Mouse (Mus musculus) fat pad, adult 2 months (tissue): ENCODE data around the gene Olfr625-ps1.
"Not testable (repeated sequence)": the region's sequence is repeated elsewhere in the genome, so short reads cannot be mapped to it uniquely, and the experiment has no call there.

Experiments used
- DNase-seq: peaks from one replicate; pipeline ENCODE4 v3.0.0-alpha.2; 2011; ENCODE audit warnings: low read depth, low spot score; ENCODE audit errors: extremely low read depth

Olfr625-ps1 gene

GRCm38 (mm10) chr7:103682420-103682819 is at the start of gene Olfr625-ps1:
Gene Olfr625-ps1 (plus strand): TSS chr7:103682720.
- no peak for DNase-seq

DNA sequence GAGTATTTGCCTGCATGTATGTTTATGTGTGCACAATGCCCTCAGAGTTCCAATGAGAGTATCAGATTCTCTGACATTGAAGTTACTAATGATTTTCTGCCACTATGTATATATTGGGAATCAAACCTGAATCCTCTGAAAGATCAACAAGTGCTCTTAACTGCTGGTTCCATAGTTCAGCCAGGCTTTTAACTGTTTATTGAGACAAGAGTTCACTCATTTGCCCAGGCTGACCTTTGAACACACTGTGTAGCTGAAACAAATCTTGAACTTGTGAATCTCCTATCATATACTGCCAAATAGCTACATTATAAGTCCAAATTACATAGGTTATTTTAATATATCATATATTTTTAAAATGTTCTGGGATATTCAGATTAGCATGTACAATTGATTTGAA is 45.7 kb upstream of the Olfr625-ps1 start:
- DNase-seq: no peak

- DNase-seq: no peak
These were observed 39.9 kb upstream of the Olfr625-ps1 start, which contains the start of gene Olfr622 for GRCm38 (mm10) chr7:103642602-103643001. Gene Olfr622 (minus strand): TSS chr7:103642702.

GRCm38 (mm10) chr7:103644070-103644469 is 38.5 kb upstream of the Olfr625-ps1 start:
- no peak for DNase-seq

DNA sequence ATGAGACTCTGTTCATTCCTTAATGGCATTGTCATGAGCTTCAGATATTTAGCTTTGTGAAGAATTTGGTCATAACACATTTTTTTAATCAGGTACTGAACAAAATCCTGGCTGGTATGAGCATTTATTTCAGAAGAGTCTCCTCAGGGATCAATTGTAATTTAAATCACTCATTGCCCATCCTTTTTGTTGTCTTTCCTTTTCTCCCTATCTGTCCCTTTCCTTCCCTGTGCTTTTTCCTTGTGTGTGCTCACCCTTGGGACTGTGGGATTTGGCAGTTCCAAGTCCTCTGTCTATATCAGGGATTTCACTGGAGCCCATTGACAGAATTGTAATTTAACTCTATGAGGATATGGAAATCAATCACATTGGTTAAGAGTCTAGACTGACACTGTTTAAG is 18.9 kb upstream of the Olfr625-ps1 start, which contains the start of gene Olfr623:
Gene Olfr623 (minus strand): TSS at position 101 of the 400 bp plus-strand sequence.
- DNase-seq: no peak

GRCm38 (mm10) chr7:103671091-103671490 is 11.4 kb upstream of the Olfr625-ps1 start, which contains the start of gene Olfr624:
Gene Olfr624 (minus strand): TSS chr7:103671191.
- DNase-seq: no peak

DNA sequence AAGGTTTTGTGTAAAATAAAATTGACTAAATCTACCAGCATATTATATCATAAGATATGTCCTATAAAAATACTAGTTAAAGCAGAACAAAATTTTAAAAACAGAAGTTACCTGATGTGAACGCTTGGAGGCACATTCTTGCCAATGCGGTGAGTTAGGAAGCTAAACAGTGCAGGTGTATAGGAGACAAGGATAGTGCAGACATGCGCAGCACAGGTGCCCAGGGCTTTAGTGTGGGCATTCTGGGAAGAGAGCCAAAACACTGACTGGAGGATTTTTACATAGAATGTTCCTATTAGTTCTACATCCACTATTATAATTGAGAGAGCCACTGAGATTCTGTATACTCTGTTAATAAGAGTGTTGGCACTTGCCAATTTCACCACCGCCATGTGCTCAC is 16.9 kb downstream of the Olfr625-ps1 start:
- no peak for DNase-seq

DNA sequence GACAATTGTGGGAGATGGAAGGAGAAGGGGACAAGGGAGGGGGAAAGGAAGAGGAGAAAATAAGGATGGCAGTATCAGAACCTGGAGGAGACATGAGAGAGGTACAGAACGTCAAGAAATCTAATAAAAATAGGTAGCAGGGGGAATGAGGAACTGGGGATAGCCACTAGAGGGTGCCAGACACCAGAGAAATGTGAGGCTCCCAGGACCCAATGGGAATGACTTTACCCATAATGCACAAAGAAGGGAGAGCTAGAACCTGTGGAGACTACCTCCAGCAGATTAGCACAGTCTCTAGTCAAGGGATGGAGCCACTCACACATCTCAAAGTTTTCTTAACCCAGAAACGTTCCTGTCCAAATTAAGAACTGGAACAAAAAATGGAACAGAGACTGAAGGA is 29.5 kb downstream of the Olfr625-ps1 start:
- no peak for DNase-seq

- no peak for DNase-seq
These were observed 31.9 kb downstream of the Olfr625-ps1 start, which contains the start of gene Olfr243 for GRCm38 (mm10) chr7:103714371-103714770. Gene Olfr243 (plus strand): TSS chr7:103714671.

GRCm38 (mm10) chr7:103716398-103716797 is 33.9 kb downstream of the Olfr625-ps1 start:
- not testable (repeated sequence) for DNase-seq

- DNase-seq: no peak
These were observed 47.6 kb downstream of the Olfr625-ps1 start, which contains the start of gene Olfr628 for GRCm38 (mm10) chr7:103730074-103730473. Gene Olfr628 (plus strand): TSS chr7:103730374.
